Mouse (Mus musculus) fat pad, adult 2 months (tissue): ENCODE measurements around the gene Ide.

Experiments used
- DNase-seq: peaks from one replicate; pipeline ENCODE4 v3.0.0-alpha.2; 2011; ENCODE audit warnings: low read depth, low spot score; ENCODE audit errors: extremely low read depth

Gene Ide

GRCm38 (mm10) chr19:37335392-37335791 is 2.3 kb downstream of the Ide start:
- DNase-seq: peak; percentile 87

GRCm38 (mm10) chr19:37333357-37333756 is 4.3 kb downstream of the Ide start:
- DNase-seq: no peak

- peak; percentile 100 for DNase-seq
These were observed 4.9 kb downstream of the Ide start for GRCm38 (mm10) chr19:37332726-37333125.

GRCm38 (mm10) chr19:37327216-37327615 is 10.4 kb downstream of the Ide start:
- DNase-seq: no peak

GRCm38 (mm10) chr19:37323566-37323965 is 14.1 kb downstream of the Ide start:
- DNase-seq: no peak

DNA sequence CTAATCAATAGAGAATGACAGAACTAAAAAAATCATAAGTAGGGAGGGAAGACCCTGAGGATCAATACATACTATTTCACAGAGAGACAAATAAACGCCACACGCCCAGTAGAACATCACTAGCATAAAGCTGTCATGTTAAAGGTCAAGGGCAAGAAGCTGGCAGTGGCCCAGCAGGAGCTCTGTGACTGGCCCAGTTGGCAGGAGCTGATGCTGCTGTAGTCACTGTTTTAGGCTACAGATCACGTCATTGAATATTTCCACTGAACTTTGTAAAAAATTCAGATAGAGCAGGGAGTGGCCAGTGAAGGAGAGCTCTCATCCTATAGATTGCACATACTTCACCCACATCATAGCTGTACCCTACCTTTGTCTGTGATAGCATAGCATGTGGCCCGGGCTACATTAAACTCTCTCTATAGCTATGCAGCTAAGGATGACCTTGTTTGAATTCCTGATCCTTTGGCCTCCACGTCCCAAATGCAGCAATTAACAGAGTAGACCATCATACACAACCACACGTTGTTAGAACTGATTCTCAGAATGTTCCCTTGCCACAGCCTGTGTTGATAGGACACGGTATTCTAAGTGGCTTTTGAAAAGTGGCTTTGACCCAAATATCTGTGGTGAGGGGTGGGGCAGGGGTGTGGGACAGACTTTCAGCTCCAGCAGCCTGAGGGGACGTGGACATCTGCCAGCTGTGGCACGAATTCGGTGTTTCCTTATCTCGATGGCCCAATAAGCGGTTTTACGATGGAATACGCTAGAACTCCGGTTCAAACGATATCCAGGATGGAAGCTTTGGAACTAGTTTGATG is 16.6 kb downstream of the Ide start:
- no peak for DNase-seq

DNA sequence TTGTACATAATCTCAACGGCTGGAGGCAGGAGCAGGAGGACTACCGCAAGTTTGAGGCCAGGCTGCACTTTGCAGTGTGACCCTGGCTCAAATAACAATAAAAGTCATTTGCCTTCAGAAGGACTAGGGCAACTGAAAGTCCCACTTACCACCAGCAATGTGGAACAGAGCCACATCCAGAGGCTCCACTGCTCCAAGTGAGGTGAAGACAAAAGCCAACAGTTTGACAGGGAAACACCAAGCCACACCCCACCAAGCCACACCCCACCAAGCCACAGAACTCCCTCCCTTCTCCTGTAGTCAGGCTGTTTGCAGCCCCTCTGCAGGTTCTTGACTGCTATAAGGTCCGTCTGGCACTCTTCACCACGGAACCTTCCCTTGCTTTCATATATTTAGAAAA is 20.3 kb downstream of the Ide start:
- DNase-seq: no peak

DNA sequence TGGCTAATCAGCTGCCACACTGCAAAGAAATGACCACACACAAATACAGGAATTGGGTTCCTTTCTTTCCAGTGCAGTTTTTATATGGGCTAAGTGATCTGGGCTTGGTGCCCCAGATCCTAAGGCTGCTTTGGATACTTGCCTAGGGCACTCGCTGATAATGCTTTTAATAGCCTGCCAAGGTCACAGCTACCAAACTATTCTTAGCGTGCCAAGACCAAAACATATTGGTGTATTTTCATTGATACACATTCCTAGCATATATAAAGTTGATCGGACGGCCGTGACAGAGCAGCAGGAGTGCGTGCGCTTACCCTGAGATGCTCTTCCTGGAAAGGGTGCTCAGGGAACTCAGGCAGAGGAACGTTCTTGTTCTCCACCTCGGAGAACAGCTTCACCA is 22.6 kb downstream of the Ide start:
- no peak for DNase-seq

- no peak for DNase-seq
These were observed 26.2 kb downstream of the Ide start for GRCm38 (mm10) chr19:37311426-37311825.

DNA sequence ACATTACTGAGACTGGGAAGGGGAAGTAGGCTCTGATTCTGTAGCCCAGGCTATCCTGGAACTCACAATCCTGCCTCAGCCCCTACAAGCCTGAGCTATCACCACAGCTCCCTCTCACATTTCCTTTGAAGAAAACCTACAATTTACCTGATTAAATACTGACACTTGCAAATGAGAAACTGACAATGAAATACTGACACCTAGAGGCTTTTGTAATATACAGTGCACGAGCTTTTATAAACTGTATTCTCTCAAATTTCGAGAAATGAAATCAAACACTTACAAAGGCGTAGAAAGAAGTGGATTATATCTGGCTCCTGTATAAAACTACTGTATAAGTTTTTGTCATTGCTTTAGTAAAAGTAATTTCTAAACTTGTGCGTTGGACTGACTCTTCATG is 27.5 kb downstream of the Ide start:
- DNase-seq: no peak

GRCm38 (mm10) chr19:37308941-37309340 is 28.7 kb downstream of the Ide start:
- no peak for DNase-seq

DNA sequence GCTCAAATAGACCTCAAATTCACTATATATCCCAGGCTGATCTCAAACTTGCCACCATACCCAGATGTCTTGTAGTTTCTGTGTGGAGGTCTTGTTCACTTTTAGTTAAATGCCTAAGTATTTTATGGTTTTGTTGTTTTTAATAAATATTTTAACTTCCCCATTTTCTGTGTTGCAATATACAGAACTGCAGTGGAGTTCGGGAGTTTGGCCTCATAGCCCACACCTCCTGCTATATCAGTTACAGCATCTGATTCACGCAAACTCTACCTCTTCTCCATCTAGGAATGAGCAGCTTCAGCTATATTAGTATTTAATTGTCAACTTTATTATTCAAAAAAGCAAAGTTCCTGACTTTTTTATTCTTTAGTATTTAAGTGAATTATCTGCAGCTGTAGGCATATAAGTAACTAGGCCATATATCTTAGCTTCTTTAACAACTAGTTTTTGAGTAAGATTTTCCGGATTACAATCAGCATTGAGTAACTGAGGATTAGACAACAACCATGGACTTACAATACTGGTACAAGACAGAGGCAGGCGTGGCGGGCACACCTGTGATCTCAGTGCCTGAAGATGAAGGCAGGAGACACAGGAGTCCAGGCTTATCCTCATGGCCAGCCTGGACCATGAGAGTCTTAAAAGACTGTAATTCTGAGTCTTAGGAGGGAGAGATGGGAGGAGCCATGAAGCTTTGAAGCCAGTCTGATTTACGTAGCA is 29.7 kb downstream of the Ide start:
- peak; percentile 73 for DNase-seq

DNA sequence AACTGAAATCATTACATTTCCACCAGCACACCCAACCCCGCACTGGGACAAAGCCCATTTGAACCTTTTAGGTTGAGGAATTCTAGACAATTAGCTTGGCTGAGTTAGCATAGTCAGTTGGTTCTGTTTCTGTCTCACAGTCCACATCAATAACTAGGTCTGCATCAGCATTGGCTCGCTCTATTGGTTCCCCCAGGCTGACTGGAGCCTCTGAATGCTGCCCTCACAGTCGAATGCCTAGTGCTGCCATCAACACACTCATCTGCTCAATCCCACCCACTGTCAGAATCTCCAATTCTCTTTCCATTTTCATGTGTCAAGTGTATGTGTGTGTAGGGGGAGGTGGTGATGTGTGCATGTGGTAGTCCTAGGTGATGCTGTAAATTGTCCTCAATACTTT is 31.5 kb downstream of the Ide start:
- DNase-seq: no peak

- DNase-seq: no peak
These were observed 32.8 kb downstream of the Ide start for GRCm38 (mm10) chr19:37304866-37305265.

GRCm38 (mm10) chr19:37304006-37304405 is 33.6 kb downstream of the Ide start:
- DNase-seq: no peak

GRCm38 (mm10) chr19:37301733-37302132 is 35.9 kb downstream of the Ide start:
- DNase-seq: no peak

- DNase-seq: no peak
These were observed 46.0 kb downstream of the Ide start for GRCm38 (mm10) chr19:37291676-37292075.

- no peak for DNase-seq
These were observed 46.7 kb downstream of the Ide start for GRCm38 (mm10) chr19:37290906-37291305.

DNA sequence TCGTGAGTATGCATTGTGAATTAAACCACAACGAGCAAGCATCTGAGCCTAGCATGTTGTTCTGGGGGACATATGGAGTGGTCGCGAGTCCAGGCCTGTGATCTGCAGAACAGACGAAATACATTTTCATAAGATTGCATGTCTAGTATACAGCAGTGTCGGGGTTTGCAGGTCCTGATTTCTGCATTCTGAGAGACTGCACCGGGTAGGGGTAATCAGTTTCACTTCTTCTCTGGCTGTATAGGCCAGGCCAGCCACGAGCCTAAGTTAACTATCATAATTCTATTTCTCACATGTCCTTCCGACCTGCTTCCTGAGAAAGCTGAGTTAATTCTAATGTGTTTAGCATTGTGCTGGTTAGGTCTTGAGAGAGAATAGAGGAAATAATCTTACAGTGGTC is 52.9 kb downstream of the Ide start:
- DNase-seq: no peak

DNA sequence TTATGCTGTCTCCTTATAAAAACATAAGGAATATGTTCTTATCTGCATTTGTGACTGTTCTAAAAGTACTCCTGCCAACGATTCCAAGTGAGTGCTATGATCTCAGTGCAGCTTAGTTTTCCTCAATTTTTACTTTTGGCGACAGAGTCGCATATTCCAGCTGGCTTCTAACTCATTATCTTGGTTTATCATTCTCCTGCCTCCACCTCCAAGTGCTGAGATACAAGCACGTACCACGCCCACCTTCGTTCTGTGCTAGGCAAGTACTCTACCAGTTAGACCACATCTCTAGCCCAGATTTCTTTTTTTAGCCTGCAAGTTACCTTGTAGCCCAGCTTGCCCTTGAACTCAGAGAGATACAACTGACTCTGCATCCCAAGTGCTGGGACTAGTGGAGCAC is 54.5 kb downstream of the Ide start:
- no peak for DNase-seq

- DNase-seq: no peak
These were observed 55.9 kb downstream of the Ide start for GRCm38 (mm10) chr19:37281710-37282109.

DNA sequence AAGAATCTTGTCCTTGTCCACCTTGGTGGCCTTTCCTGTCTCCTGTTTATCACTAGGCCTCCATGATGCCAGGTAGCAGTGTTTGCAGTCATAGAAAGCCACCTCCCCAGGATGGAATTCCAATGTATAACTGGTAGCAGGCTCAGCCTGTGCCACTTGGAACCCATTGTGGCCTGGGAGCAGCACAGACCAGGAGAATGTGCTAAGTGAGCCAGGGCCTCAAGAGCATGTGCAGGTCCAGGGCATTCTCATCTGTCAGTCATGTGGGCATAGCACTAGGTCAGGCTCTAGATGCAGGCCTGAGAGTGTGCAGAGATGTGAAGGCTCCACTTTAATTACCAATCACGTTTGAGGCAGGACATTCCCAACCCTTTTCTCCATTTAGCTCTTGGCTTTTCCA is 58.5 kb downstream of the Ide start:
- DNase-seq: no peak
